Mouse (Mus musculus) small intestine, adult 2 months (tissue): ENCODE measurements around the gene Cobl.

Source experiments
- CTCF ChIP-seq: fragments of 200-500 bp; IDR thresholded peaks from 2 replicates; pipeline ENCODE4 v1.5.1; 2012; ENCODE audit warnings: low read depth, mild to moderate bottlenecking, control low read depth, inconsistent platforms, low read length, moderate library complexity, mixed read lengths; ENCODE audit not compliant: insufficient replicate concordance, insufficient read length; ENCODE audit errors: extremely low read depth
- POLR2A ChIP-seq: fragments of 200-500 bp; IDR thresholded peaks from 2 replicates; pipeline ENCODE4 v1.6.1; 2012; ENCODE audit warnings: low read depth, mild to moderate bottlenecking, control low read depth, inconsistent platforms, low read length, moderate library complexity

DNA sequence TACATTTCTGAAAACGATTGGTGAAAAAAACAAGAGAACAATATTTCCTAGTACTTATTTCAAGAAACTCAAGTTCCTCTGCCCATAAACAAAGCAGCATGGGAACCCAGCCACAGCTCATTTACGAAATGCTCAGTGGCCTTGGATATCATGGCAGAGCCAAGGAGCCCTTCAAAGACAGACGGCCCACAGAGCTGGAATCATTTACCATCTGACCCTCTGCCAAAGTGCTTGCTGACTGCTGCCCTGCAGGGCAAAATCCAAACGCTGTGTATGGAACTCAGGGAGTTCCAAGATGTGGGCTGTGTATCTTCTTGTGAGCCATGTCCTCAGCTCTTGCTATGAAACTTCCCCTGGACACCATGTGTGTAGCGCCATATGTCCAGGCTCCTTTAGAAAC, 38.0 kb downstream of the Cobl start:
- TF ChIP-seq CTCF (no peak), POLR2A (no peak)
